Mouse (Mus musculus) sigmoid colon, adult 10 weeks (tissue): ENCODE data around the gene Swi5. TPM values are rescaled to one million over a fixed set of nuclear protein-coding genes. Genes with fewer than 3 reads are reported as not detected.

Experiments
- polyA plus RNA-seq: library from polyadenylated mRNA; stranded (reverse); fragments of 350-450 nt; fragmentation: Illumina TruSeq; extraction: RNeasy Lipid Tissue Mini Kit (QIAGEN cat#74804); gene quantifications from one replicate; pipeline ENCODE4 v1.2.3, GENCODE M21; 2014; ENCODE audit warnings: low read depth, low replicate concordance

Swi5 gene
- polyA plus RNA-seq, result 189 TPM

GRCm38 (mm10) chr2:32287923-32288367, at the start of gene Swi5:
TSS of gene Swi5 (minus strand) at chr2:32288075.

GRCm38 (mm10) chr2:32287334-32287840, 488 bp downstream of the Swi5 start, which contains the start of gene Golga2:
TSS of gene Golga2 (plus strand) at chr2:32287384.

GRCm38 (mm10) chr2:32259657-32260417, 28.0 kb downstream of the Swi5 start, which contains the start of gene Uck1:
TSS of gene Uck1 (minus strand) at chr2:32260159.

GRCm38 (mm10) chr2:32235886-32236759, 51.8 kb downstream of the Swi5 start, which contains the start of gene Pomt1:
TSS of gene Pomt1 (plus strand) at chr2:32236590.

Other genes with a start within 250 kb of the Swi5 start
- 0.16 TPM for gene Fam78a, start 203.2 kb downstream of the Swi5 start, polyA plus RNA-seq
- gene Plpp7, start 192.5 kb downstream of the Swi5 start, polyA plus RNA-seq, result not detected
- 18.6 TPM for gene Prrc2b, start 137.0 kb downstream of the Swi5 start, polyA plus RNA-seq
- 6.2 TPM for gene Pomt1, start 51.5 kb downstream of the Swi5 start, polyA plus RNA-seq
- gene Uck1, start 27.9 kb downstream of the Swi5 start, polyA plus RNA-seq, result 9.4 TPM
- 21.2 TPM for gene Golga2, start 691 bp downstream of the Swi5 start, polyA plus RNA-seq
- 15.1 TPM for gene Ciz1, start 64.3 kb upstream of the Swi5 start, polyA plus RNA-seq
- gene Dnm1, start 65.3 kb upstream of the Swi5 start, polyA plus RNA-seq, result 2.1 TPM
- 1.0 TPM for gene 1110008P14Rik, start 93.9 kb upstream of the Swi5 start, polyA plus RNA-seq
- gene Lcn2, start 100.2 kb upstream of the Swi5 start, polyA plus RNA-seq, result 1.7 TPM
- 1.1 TPM for gene Ptges2, start 107.8 kb upstream of the Swi5 start, polyA plus RNA-seq
- 0.82 TPM for gene Naif1, start 162.4 kb upstream of the Swi5 start, polyA plus RNA-seq
- gene Slc25a25, start 163.4 kb upstream of the Swi5 start, polyA plus RNA-seq, result 2.2 TPM
- 20.4 TPM for gene Fam102a, start 247.3 kb upstream of the Swi5 start, polyA plus RNA-seq